Mouse (Mus musculus) kidney, adult 2 months (tissue): Measurements from ENCODE around the gene Zfp607b.

Source experiments
- CTCF ChIP-seq: fragments of 200-500 bp; conservative IDR thresholded peaks from 2 replicates; pipeline ENCODE4 v1.5.1; 2011; ENCODE audit warnings: low read depth, mild to moderate bottlenecking, control low read depth, low read length, moderate library complexity, mixed read lengths; ENCODE audit not compliant: insufficient read depth, insufficient read length
- POLR2A ChIP-seq: fragments of 200-500 bp; IDR thresholded peaks from one replicate; pipeline ENCODE4 v1.6.1; 2011; ENCODE audit warnings: low read depth, low read length, control low read depth

DNA sequence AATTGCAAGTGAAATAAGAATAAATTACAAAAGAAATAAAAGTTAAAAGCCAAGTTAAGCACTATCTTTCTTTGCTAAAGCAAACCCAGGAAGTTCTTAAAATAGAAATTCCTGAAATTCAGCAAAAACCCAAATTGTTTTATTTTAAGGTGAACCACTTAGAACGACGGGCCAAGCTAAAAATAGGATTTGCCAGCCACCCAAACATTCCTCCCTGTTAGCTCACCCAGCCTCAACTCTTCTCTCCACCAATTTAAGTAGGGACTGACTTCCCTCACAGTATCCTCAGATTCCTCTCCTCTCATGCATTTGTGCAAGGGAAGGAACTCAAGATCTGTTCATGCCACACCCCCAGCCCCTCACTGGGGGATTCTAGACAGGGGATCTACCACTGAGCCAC, 5.9 kb upstream of the Zfp607b start:
- no peak for TF ChIP-seq POLR2A
- no peak for TF ChIP-seq CTCF
